Mouse (Mus musculus) frontal cortex, adult (tissue): ENCODE data around the gene Tert.
A peak's percentile ranks its signal among the peaks of the same experiment; 100 is the strongest.

Experiments
- ATAC-seq: cut with Nextera tagmentation; 2 replicates; pipeline ENCODE4 v1.9.2; 2017; ENCODE audit warnings: mild to moderate bottlenecking, moderate library complexity, mixed read lengths; ENCODE audit not compliant: low TSS enrichment

Tert gene

GRCm38 (mm10) chr13:73675161-73675560 is 48.5 kb downstream of the Tert start:
- no peak for ATAC-seq

GRCm38 (mm10) chr13:73677853-73678252 is 51.1 kb downstream of the Tert start, which contains the start of gene Slc6a18:
Gene Slc6a18 (minus strand): TSS chr13:73678023.
- no peak for ATAC-seq

GRCm38 (mm10) chr13:73679311-73679710 is 52.6 kb downstream of the Tert start:
- ATAC-seq = no peak

- no peak for ATAC-seq
Observed at GRCm38 (mm10) chr13:73680394-73680793, 53.7 kb downstream of the Tert start.

GRCm38 (mm10) chr13:73682226-73682625 is 55.5 kb downstream of the Tert start:
- ATAC-seq = no peak

GRCm38 (mm10) chr13:73683682-73684081 is 57.0 kb downstream of the Tert start:
- peak; percentile 89 for ATAC-seq

GRCm38 (mm10) chr13:73684412-73684811 is 57.7 kb downstream of the Tert start:
- no peak for ATAC-seq

GRCm38 (mm10) chr13:73685502-73685901 is 58.8 kb downstream of the Tert start:
- 0 out of 2 replicates have a peak, but pooled peaks have one; percentile 25 for ATAC-seq

GRCm38 (mm10) chr13:73687601-73688000 is 60.9 kb downstream of the Tert start:
- no peak for ATAC-seq

- ATAC-seq = no peak
Observed at GRCm38 (mm10) chr13:73688934-73689333, 62.2 kb downstream of the Tert start.

GRCm38 (mm10) chr13:73692249-73692868 is 65.6 kb downstream of the Tert start:
- ATAC-seq = peak; percentile 91

- no peak for ATAC-seq
Observed at GRCm38 (mm10) chr13:73693333-73693732, 66.6 kb downstream of the Tert start.

GRCm38 (mm10) chr13:73694972-73695371 is 68.3 kb downstream of the Tert start:
- ATAC-seq = no peak

GRCm38 (mm10) chr13:73696529-73696928 is 69.8 kb downstream of the Tert start:
- no peak for ATAC-seq
